Mouse (Mus musculus): ENCODE measurements around the gene Pink1. TPM values are rescaled to one million over a fixed set of nuclear protein-coding genes. Genes with fewer than 3 reads are reported as not detected.
A peak's percentile ranks its signal among the peaks of the same experiment; 100 is the strongest.

Gene Pink1
- total and polyA plus RNA-seq, 2 experiments from 2014 or later: 143 to 288 TPM

DNA sequence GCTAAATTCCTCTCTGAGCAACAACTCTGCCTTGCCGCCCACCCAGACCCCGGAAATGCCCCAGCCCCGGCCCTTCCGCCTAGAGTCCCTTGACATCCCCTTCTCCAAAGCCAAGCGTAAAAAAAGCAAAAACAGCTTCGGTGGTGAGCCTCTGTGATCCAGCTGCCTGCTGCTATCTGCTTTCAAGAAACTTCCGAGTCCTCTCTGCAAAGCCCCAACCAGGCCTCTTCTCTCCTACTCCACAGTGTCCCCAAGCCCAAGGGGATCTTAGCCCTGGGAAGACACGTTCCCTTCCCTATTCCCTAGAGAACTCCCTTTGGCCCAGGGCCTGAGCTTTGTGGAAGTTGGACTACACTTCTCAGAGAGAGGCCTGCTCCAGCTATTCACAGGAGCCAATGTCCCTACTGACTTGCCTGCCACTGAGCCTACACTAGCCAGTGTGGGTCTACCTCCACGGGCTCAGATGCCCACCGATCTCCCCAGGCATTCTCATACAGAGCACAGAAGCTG is 24.8 kb downstream of the Pink1 start:
- peaks cover 10% of the 10 kb centered on the region for H3K4me1 ChIP-seq (ENCODE audit: insufficient read depth, low read length)
- 83% methylated on average over 10 of the region's 10 CpGs for WGBS
- H3K9ac ChIP-seq (replicated peaks; ENCODE audit: low read length): no peak overlapping the region
- no peaks in the 10 kb centered on the region for H3K27me3 ChIP-seq (ENCODE audit: insufficient read depth, low read length)
- ATAC-seq: no peak
- H3K36me3 ChIP-seq (ENCODE audit: insufficient read depth, low read length): no peaks in the 10 kb centered on the region
- TF ChIP-seq CTCF (IDR thresholded peaks at IDR 0.05; ENCODE audit: low read depth): no peak
- no peak overlapping the region for H3K27ac ChIP-seq
- no peak for DNase-seq (ENCODE audit: low spot score)
- H3K4me3 ChIP-seq (ENCODE audit: low read length): no peak overlapping the region
- no peak overlapping the region for H3K4me2 ChIP-seq (ENCODE audit: low read depth, low read length)
- H3K9me3 ChIP-seq (ENCODE audit: low read length): no peaks in the 10 kb centered on the region

DNA sequence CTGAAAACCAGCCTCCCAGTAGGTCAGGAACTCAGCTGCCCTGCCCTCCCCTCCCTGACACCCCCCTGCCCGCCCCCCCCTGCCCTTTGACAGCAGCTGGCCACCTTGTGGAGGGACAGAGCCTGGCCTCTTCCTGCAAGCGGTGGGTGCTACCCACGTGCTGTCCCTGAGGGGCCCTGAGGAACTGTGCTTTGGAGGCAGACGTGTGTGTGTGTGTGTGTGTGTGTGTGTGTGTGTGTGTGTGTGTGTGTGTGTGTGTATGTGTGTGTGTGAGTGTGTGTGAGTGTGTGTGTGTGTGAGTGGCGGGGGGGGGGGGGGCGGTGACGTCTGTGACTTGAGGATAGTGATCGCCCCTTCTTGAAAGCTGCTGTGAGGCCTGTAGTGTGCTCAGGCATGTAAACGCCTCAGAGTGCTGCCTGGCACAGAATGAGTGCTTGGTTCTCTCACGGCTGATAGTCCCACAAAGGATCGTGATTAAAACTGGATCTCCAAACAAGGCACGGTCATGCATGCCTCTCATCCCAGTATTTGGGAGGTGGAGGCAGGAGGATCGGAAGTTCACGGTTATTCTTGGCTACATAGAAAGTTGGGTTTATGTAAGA is 32.1 kb downstream of the Pink1 start:
- ATAC-seq: peak; percentile 72
- H3K9ac ChIP-seq (replicated peaks; ENCODE audit: low read length): no peak overlapping the region
- no peaks in the 10 kb centered on the region for H3K27me3 ChIP-seq (ENCODE audit: insufficient read depth, low read length)
- H3K9me3 ChIP-seq (ENCODE audit: low read length): no peaks in the 10 kb centered on the region
- TF ChIP-seq CTCF (IDR thresholded peaks at IDR 0.05; ENCODE audit: low read depth): peak; percentile 14; the same call in 1 of the 2 replicates
- no peak overlapping the region for H3K4me3 ChIP-seq (ENCODE audit: low read length)
- H3K36me3 ChIP-seq (ENCODE audit: insufficient read depth, low read length): no peaks in the 10 kb centered on the region
- peak; percentile 28 for DNase-seq (ENCODE audit: low spot score)
- H3K27ac ChIP-seq: peak overlapping the region; percentile 78
- H3K4me1 ChIP-seq (ENCODE audit: insufficient read depth, low read length): no peaks in the 10 kb centered on the region
- H3K4me2 ChIP-seq (ENCODE audit: low read depth, low read length): no peak overlapping the region
- WGBS: 45% methylated on average over 11 of the region's 14 CpGs

DNA sequence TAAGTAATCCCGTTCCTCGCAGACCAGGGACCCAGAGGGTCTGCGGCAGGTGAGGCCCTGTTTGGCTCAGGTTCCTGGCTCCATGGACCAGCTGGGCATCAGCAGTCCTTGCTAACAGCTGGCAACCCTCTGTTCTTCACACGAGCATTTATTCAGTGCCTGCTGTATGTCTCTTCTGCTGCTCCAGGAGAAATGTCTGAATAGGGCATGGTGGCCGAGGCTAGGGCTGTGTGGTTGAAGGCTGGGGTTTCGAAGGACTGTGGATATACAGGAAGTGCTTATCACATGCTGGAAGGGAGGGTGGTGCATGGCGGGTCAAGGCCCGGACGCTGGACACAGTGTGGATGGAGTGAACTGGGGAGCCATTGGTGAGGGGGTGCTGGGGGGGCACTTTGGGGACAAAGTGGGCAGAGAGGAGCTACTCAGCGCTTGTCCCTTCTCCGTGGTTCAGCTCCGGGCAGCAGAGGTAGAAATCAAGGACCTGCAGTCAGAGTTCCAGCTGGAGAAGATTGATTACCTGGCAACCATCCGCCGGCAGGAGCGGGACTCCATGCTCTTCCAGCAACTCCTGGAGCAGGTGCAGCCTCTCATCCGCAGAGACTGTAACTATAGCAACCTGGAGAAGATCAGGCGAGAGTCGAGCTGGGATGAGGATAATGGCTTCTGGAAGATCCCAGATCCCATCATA is 32.7 kb downstream of the Pink1 start:
- no peaks in the 10 kb centered on the region for H3K36me3 ChIP-seq (ENCODE audit: insufficient read depth, low read length)
- WGBS: 48% methylated on average over 18 of the region's 18 CpGs
- DNase-seq (ENCODE audit: low spot score): peak; percentile 84
- H3K4me1 ChIP-seq (ENCODE audit: insufficient read depth, low read length): no peaks in the 10 kb centered on the region
- no peaks in the 10 kb centered on the region for H3K9me3 ChIP-seq (ENCODE audit: low read length)
- H3K9ac ChIP-seq (replicated peaks; ENCODE audit: low read length): no peak overlapping the region
- ATAC-seq: peak; percentile 85
- no peak overlapping the region for H3K4me3 ChIP-seq (ENCODE audit: low read length)
- peak overlapping the region; percentile 78 for H3K27ac ChIP-seq
- no peak for TF ChIP-seq CTCF (IDR thresholded peaks at IDR 0.05; ENCODE audit: low read depth)
- no peak overlapping the region for H3K4me2 ChIP-seq (ENCODE audit: low read depth, low read length)
- no peaks in the 10 kb centered on the region for H3K27me3 ChIP-seq (ENCODE audit: insufficient read depth, low read length)

DNA sequence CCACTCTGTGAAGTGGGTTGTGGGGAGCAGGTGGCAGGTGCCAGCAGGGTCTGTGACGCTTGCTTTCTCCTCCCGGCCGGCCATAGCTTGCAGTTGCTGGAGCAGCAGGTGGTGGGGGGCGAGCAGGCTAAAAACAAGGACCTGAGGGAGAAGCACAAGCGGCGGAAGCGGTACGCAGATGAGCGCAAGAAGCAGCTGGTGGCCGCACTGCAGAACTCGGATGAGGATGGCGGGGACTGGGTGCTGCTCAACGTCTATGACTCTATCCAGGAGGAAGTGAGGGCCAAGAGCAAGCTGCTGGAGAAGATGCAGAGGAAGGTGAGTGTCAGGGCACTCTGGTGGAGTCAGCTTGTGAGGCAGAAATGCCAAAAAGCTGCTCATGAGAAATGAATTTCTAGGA is 34.1 kb downstream of the Pink1 start:
- ATAC-seq: no peak
- H3K27me3 ChIP-seq (ENCODE audit: insufficient read depth, low read length): no peaks in the 10 kb centered on the region
- H3K9ac ChIP-seq (replicated peaks; ENCODE audit: low read length): no peak overlapping the region
- WGBS: 73% methylated on average over 13 of the region's 13 CpGs
- H3K9me3 ChIP-seq (ENCODE audit: low read length): no peaks in the 10 kb centered on the region
- no peak overlapping the region for H3K27ac ChIP-seq
- H3K4me1 ChIP-seq (ENCODE audit: insufficient read depth, low read length): no peaks in the 10 kb centered on the region
- no peak for DNase-seq (ENCODE audit: low spot score)
- H3K4me3 ChIP-seq (ENCODE audit: low read length): no peak overlapping the region
- H3K4me2 ChIP-seq (ENCODE audit: low read depth, low read length): no peak overlapping the region
- TF ChIP-seq CTCF (IDR thresholded peaks at IDR 0.05; ENCODE audit: low read depth): no peak
- H3K36me3 ChIP-seq (ENCODE audit: insufficient read depth, low read length): no peaks in the 10 kb centered on the region

DNA sequence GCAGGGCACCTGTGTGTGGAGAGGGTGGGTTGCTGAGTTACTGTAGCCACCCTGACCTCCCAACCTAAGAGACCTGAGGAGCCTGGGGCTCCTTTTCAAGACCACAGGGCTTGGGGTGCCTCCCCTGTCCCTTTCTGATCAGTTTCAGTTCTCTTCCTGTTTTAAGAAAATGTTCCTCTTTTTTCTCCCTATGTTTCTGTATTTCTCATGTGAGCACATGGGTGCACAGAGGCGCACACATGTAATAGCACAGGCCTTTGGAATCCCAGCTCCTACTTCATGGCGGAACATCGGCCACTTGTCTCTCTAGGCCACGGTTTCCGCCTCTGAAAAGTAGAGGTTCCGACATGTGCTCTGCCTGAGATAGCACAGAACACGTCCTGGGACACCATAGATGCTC is 37.4 kb downstream of the Pink1 start:
- no peaks in the 10 kb centered on the region for H3K36me3 ChIP-seq (ENCODE audit: insufficient read depth, low read length)
- no peak for TF ChIP-seq CTCF (IDR thresholded peaks at IDR 0.05; ENCODE audit: low read depth)
- no peak overlapping the region for H3K4me3 ChIP-seq (ENCODE audit: low read length)
- H3K27me3 ChIP-seq (ENCODE audit: insufficient read depth, low read length): no peaks in the 10 kb centered on the region
- H3K9ac ChIP-seq (replicated peaks; ENCODE audit: low read length): no peak overlapping the region
- H3K9me3 ChIP-seq (ENCODE audit: low read length): no peaks in the 10 kb centered on the region
- ATAC-seq: no peak
- 92% methylated on average over 7 of the region's 7 CpGs for WGBS
- no peaks in the 10 kb centered on the region for H3K4me1 ChIP-seq (ENCODE audit: insufficient read depth, low read length)
- no peak overlapping the region for H3K27ac ChIP-seq
- no peak overlapping the region for H3K4me2 ChIP-seq (ENCODE audit: low read depth, low read length)
- no peak for DNase-seq (ENCODE audit: low spot score)

DNA sequence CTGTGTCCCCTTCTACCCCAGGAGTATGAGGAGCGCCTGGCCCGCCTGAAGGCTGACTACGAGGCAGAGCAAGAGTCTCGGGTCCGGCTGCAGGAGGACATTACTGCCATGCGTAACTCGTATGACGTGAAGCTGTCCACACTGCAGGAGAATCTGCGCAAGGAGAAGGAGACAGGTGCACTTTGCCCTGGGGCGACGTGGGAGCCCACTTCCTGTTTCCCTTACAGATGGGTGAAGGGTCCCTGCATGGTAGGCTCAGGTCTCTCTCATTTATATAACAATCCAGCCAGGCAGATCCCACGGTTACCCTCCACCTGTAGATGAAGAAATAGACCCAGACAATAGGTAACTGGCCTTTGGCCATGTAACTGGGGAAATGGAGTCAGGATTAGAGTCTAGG is 39.7 kb downstream of the Pink1 start:
- Histone ChIP-seq H3K4me3 (ENCODE audit: low read length) (no peak overlapping the region), H3K4me2 (ENCODE audit: low read depth, low read length) (no peak overlapping the region), H3K36me3 (ENCODE audit: insufficient read depth, low read length) (no peaks in the 10 kb centered on the region), H3K27me3 (ENCODE audit: insufficient read depth, low read length) (no peaks in the 10 kb centered on the region), H3K27ac (no peak overlapping the region), H3K9ac (replicated peaks; ENCODE audit: low read length) (no peak overlapping the region), H3K4me1 (ENCODE audit: insufficient read depth, low read length) (no peaks in the 10 kb centered on the region), H3K9me3 (ENCODE audit: low read length) (no peaks in the 10 kb centered on the region)
- 86% methylated on average over 12 of the region's 12 CpGs for WGBS
- TF ChIP-seq CTCF (IDR thresholded peaks at IDR 0.05; ENCODE audit: low read depth): no peak
- no peak for DNase-seq (ENCODE audit: low spot score)
- no peak for ATAC-seq

DNA sequence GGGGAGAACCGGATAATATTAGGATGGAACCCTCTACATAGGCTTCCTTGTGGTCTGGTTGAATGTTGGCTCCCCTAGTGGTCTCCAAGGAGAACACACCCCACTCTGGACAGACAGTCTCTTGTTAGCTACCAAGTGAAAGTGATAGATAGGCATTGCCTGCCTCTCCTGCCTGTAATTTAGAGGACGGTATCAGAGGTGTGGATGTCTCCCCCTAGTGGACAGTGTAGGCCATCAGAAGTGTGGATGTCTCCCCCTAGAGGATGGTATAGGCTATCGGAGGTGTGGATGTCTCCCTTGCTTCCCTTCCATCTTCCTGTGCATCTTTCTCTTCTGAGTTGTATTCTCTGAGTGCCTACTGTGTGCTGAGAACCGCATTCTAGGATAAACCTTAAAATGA is 43.3 kb downstream of the Pink1 start:
- no peaks in the 10 kb centered on the region for H3K4me1 ChIP-seq (ENCODE audit: insufficient read depth, low read length)
- no peak overlapping the region for H3K4me2 ChIP-seq (ENCODE audit: low read depth, low read length)
- no peaks in the 10 kb centered on the region for H3K36me3 ChIP-seq (ENCODE audit: insufficient read depth, low read length)
- WGBS: 21% methylated on average over 4 of the region's 4 CpGs
- ATAC-seq (peak; percentile 85), DNase-seq (ENCODE audit: low spot score) (peak; percentile 92)
- H3K9me3 ChIP-seq (ENCODE audit: low read length): no peaks in the 10 kb centered on the region
- H3K27me3 ChIP-seq (ENCODE audit: insufficient read depth, low read length): no peaks in the 10 kb centered on the region
- TF ChIP-seq CTCF (IDR thresholded peaks at IDR 0.05; ENCODE audit: low read depth): peak; percentile 100
- H3K27ac ChIP-seq: no peak overlapping the region
- H3K4me3 ChIP-seq (ENCODE audit: low read length): no peak overlapping the region
- no peak overlapping the region for H3K9ac ChIP-seq (replicated peaks; ENCODE audit: low read length)

Measured in hindbrain, postnatal 0 days (tissue).